Mouse (Mus musculus) erythroblast, embryonic 14.5 days (primary cell): ENCODE results near the gene Lrch4.

Experiments used
- GATA1 ChIP-seq: IDR thresholded peaks from 2 replicates; pipeline ENCODE4 v1.6.1; 2012; ENCODE audit warnings: low read length, inconsistent platforms, mixed read lengths
- TAL1 ChIP-seq: IDR thresholded peaks from 3 replicates; pipeline ENCODE4 v1.6.1; 2012; ENCODE audit warnings: low read length, inconsistent platforms, mixed read lengths

DNA sequence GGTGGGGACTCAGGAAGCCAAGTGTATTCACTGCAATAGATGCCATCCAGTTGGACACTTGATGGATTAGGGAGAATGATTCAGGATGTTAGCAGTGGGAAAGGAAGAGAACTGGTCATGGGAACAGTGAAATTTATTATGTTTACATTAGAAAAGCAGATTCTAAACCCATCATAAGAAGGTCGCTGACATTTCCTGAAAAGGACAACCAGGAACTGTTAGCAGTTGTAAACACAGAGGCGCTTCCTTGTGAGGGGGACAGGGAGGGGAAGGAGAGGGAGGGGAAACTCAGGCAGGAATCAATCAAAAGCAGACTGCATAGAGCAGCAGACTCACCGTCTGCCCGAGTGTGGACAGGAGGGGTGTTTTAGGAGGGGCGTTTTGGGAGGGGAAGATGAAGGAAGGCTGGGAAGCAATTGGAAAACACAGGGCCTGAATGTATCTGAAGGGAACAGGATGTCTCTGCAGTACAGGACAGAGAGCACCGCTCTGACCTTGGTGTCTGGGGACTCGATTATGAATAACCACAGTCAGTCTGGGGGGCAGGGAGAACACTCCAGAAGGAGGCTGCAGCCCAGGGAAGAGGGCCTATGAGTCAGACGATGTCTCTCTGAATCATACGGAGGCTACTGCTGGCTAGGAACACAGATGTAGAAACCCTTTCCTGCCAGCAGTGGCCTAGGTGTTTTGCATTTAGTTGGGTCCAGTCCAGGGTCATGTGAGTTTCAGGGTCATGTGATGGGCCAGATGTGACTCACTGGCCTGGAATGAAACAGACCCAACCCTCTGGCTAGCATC, 42.7 kb downstream of the Lrch4 start:
- TF ChIP-seq GATA1 = no peak
- TF ChIP-seq TAL1 = no peak
